Mouse (Mus musculus) kidney, adult 2 months (tissue): ENCODE measurements around the gene Gpr18.

Experiments
- CTCF ChIP-seq: fragments of 200-500 bp; conservative IDR thresholded peaks from 2 replicates; pipeline ENCODE4 v1.5.1; 2011; ENCODE audit warnings: low read depth, mild to moderate bottlenecking, control low read depth, low read length, moderate library complexity, mixed read lengths; ENCODE audit not compliant: insufficient read depth, insufficient read length
- POLR2A ChIP-seq: fragments of 200-500 bp; IDR thresholded peaks from one replicate; pipeline ENCODE4 v1.6.1; 2011; ENCODE audit warnings: low read depth, low read length, control low read depth

DNA sequence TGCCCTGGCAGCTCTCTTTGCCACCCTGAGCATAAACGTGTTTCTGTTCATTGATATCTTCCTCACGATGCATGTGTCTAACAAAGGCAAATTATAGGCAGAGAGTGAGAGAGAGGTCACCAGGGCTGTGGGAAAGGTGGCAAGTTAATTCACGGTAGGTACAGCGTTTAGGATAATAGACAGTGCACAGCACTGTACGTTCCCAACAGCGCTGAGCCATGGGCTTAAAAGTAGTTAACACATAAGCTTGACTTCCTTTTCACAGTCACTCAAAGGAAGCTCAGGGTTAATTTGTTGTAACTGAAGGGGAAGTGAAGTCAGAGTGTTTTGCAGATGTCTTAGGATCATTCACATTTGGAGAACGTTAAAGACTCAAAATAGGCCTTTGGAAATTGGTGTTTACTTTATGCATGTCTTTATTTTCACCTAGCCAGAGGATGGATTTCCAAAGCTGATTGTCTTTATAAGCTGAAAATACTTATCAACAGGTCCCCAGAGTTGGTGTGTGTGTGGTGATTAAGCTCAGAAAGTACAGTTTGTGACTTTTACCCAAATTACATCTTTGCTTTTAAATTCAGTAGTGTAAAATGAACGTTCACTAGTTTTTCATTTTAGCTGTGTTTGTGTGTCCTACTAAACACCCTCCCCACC, 9.1 kb downstream of the Gpr18 start:
- TF ChIP-seq CTCF, result no peak
- no peak for TF ChIP-seq POLR2A
